Mouse (Mus musculus): ENCODE data around the gene Gm5935. TPM values are rescaled to one million over a fixed set of nuclear protein-coding genes. Genes with fewer than 3 reads are reported as not detected.
"Not testable (repeated sequence)": the region's sequence is repeated elsewhere in the genome, so short reads cannot be mapped to it uniquely, and the experiment has no call there.

Gene Gm5935
- not detected in 2 replicates for polyA plus RNA-seq (2015; fragmentation: Nextera tagmentation; extraction: Ambion mirVana)

- not testable (repeated sequence) for DNase-seq (ENCODE audit: low spot score)
Observed at GRCm38 (mm10) chrX:24775064-24775463, at the start of gene Gm5935. Gene Gm5935, minus strand, starts transcription at chrX:24775164.

Other genes starting within 250 kb of the Gm5935 start
- not detected in 2 replicates for gene Gm4297, start 200.3 kb downstream of the Gm5935 start, polyA plus RNA-seq (2015; fragmentation: Nextera tagmentation; extraction: Ambion mirVana)